Mouse (Mus musculus) layer of hippocampus, adult 9-10 months (tissue): ENCODE measurements around the gene Cdh5.
"Not testable (repeated sequence)": the region's sequence is repeated elsewhere in the genome, so short reads cannot be mapped to it uniquely, and the experiment has no call there.

Experiments
- DNase-seq: peaks from one replicate; pipeline ENCODE4 v3.0.0; 2022; ENCODE audit warnings: low spot score

The Cdh5 gene

DNA sequence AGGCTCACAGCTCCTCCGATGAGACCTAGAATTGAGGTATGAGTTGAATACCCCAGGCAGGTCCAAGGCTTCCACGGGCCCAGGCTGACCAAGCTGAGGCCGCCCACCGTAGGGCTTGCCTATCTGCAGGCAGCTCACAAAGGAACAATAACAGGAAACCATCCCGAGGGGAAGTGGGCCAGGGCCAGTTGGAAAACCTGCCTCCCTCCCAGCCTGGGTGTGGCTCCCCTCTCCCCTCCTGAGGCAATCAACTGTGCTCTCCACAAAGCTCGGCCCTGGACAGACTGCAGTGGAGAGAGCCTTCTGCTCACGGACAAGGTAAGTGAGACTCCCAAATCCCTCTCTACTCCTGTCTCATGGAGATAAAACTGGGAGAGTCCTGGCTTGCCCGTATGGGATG lies at the start of gene Cdh5:
Cdh5 (plus strand) TSS at position 211 of the 400 bp plus-strand sequence.
- no peak for DNase-seq

DNA sequence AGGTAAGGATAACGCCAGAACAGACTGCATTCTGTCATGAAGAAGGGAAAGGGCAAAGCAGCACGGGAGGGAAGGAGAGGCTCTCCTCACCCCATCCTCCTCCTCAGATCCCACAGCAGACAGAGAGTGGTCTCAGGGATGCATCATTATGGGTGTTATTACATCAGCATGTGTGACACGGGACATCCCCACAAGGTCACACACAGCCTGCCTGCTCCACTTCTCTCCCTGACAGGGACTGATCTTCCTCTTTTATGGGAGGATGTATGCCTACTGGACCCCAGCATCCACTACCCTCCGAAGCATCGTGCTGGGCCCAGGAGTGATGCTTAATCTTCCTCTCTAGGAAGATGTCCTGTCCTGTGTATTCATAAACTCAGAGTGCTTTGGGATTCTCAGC lies 41.5 kb upstream of the Cdh5 start:
- DNase-seq, result no peak

DNA sequence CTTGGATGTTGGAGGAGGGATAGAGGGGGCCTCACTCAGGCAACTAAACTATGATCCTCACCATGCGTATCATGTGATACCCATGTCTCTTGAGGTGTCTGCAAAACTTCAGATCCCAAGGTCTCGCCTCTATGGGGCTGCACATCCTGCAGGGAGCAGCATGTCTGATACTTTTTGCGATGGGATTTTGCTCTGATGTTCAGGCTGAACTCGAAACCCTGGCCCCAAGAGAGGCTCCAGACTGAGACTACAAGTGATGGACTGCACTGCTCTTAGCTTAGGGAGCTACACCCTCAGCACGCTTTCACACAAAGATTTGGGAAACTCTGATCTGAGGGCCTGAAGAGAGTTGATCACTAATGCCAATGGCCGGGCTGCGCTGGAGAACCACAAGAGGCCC lies 41.0 kb upstream of the Cdh5 start:
- no peak for DNase-seq

DNA sequence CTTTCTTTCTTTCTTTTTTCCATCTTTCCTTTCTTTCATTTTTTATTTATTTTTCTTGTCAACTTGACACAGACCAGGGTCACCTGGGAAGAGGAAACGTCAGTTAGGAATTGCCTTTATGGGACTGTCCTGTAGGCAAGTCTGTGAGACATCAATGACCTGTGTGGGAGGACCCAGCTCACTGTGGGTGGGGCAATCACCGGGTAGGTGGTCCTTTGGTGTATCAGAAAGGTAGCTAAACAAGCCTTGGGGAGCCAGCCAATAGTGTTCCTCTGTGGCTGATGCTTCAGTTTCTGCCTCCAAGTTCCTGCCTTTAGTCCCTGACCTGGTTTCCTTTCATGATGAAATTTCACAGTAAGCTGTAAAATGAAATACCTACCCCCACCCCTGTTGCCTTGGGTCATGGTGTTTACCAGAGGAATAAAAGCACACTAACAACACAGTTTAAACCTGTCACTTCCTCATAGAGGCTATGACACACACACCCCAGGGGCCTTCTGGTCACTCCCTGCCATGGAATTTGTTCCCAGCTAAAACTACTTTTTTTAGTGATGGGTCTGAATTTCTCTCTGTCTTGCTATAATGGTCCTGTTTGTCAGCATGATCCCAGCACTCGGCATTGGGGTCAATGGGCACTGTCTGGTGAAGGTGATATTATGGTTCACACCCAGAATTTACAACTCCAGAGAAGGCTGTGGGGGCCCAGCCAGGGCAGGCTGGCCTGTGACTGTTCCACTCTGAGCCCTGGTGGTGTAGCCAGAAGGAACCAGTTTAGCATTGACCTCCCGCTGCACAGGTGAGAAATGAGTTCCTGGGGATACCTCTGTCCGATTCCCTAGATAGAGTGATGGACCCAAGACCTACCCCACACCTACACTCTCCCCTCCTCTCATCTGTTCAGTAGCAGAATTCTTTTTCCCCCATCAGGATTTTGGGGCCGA lies 40.1 kb upstream of the Cdh5 start:
- no peak for DNase-seq

DNA sequence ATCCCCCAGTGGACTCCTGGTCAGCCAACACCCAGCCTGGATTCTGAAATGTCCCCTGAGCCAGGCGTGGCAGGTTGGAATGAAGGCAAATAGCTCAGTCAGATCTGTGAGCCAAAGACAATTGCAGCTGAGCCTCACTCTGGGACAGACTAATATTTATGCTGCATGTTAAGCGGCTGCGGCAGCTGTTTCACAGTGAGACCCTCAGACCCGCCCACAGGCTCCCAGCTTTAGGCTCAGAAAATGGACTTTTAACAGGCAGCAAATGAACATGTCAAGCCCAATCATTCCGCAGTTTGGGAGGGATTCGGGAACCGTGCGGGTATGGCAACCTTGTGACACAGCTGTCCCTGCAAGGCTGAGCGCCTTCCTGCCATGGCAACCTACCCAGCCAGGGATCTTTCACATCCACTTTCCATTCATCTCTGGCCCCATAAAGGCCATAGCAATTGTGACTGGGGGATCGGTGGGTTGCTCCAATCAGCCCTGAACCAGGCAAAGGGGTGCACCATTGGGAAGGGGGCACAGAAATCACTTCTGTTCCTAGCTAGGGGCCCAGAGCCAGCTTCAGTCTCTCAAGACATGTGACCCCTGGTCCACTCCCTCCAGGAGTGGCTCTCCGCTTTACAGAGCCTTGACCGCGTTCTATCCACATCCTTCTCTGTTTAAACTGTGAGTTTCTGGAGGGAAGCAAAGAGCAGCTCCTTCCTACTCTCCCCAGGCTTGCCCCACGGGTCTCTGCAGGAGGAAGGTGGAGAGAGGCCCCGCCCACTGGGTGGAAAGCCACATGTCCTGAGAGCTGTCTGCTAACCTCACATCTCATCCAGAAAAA lies 39.2 kb upstream of the Cdh5 start:
- no peak for DNase-seq

DNA sequence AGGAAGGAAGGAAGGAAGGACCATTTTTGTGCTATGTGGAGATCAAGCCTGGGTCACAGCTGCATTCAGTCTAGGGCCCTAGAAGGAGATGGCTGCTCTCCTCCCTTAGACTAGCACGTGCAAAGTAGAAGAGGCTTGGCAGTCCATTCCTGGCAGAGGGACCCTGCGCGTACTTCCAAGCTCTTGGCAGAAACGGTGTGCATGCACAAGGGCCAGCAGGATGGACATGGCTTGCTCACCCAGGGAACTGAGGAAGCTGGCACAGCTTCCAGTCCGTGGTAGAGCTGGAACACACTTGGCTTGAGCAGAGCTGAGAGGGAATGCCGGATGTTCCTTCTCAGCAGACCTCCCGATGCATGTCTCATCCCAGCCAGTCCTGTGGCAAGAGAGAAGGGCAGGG lies 36.2 kb upstream of the Cdh5 start:
- no peak for DNase-seq

DNA sequence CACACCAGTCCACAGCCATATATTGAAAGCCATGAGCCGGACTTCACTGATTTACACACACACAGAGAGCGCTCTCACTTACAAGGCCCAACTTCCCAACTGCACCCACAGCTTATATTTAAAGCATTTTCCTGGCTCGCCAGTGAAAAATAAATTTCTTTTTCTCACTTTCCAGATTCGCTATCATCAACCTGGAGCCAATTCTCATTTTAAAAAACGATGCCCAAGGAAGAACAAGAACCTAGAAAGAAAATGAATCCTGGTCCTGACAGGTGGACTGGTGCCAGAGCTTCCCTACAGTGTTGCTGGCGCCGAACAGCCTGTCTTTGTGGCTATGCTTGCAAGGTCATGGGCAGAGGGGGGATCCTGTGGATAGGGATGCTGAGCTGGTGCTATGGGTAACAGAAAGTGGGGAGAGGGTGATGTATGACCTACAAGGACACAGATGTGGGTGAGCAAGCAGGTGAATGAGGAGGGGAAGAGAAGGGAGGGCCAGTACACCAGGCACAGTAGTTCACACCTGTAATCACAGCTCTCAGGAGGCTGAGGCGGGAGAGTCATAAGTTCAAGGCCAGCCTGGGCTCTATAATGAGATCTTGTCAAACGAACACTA lies 35.4 kb upstream of the Cdh5 start:
- DNase-seq, result no peak

DNA sequence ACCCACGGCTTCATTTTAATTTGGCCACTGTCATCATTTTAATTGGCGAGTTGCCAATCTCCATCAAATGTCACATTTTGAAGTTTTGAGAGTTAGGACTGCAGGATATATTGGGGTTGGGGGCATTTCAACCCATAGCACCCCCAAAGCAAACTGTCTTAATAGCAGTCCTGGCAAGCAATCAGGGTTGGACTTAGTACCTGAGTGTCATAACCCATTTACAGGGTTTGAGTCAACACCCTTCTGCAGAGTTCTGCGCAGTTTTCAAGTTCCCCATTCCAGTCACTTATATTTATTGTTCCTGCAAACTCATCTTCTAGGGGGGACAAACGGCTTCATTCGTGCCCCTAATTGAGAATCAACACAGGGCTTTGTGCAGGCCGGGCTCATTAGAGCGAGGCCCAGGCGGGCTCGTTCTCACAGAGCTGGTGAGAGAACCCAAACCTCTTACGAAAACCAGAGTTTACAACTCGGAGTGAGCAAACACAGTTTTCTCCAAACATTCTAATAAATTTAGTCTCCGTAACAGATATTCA lies 34.0 kb upstream of the Cdh5 start:
- DNase-seq, result no peak

DNA sequence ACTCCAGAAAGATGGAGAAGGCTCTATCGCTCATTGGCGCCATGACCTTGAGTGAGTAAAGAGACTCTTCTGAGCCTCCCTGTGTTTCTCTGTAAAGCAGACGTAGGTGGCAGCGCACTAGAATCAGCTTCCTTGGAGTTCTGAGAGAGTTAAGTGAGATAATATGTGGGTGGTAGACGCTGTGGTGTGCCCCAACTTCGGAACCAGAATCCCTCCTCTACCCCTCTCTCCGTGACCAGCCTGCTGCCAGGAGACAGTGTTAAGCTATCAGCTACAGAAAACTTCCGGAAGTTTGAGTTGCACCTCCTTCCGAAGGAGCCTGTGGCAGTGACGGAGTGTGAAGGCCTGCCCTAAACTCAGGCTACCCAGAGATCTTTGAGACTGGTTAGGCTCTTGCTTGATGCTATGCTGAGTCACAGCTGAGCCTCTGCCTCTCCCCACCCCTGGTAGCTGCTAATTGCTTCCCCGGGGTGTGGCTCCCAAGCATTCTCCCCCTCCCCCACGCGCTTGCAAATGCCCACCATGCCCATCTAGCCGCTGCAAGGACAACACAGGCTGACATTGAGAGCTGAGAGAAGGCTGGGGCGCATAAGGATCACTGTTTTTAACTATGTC lies 32.9 kb upstream of the Cdh5 start:
- no peak for DNase-seq

DNA sequence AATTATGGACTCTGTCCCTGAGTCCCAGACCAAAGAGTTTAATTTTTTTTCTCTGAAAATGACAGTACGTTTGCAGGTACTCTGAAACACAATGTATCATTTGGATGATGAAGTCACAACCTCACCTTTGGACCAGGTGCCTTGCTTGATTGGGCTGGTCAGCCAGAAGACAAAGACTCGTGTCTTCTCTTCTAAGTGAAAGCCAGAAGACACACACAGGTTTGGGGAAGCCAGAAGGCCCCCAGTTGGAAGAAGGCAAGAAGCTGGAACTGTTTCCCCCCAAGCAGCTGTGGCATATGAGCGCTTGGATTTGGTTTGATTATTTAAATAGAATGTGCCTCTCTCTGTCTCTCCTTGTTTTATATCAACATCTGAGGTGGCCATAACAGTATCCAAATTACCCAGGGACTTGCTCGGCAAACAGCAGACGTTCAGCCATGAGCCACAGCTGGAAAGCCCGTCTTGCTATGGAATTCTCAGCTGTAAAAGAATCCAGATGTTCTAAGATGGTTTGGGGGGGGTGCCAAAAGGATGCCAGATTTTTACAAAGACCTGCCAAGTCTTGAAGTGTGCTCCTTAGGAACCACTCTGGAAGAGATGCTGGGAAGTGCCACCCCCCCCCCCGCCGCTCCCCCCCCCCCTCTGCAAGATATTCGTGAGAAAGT lies 31.1 kb upstream of the Cdh5 start:
- DNase-seq, result not testable (repeated sequence)

DNA sequence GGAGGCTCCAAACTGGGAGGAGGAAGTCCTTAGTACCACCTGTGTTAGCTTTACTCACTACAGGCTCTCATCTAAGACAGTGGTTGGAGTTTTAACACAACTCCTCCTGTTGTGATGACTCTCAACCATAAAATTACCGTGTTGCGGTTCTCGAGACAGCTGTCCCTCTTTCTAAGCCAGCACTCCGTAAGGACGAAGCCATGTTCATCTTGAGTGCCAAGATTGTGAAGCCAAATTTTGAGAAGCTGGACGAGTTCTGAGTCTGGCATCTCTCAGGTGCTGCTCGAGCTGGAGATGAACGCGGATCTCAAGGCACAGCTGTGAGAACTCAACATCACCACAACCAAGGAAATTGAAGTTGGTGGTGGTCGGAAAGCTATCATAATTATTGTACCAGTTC lies 30.5 kb upstream of the Cdh5 start:
- no peak for DNase-seq

DNA sequence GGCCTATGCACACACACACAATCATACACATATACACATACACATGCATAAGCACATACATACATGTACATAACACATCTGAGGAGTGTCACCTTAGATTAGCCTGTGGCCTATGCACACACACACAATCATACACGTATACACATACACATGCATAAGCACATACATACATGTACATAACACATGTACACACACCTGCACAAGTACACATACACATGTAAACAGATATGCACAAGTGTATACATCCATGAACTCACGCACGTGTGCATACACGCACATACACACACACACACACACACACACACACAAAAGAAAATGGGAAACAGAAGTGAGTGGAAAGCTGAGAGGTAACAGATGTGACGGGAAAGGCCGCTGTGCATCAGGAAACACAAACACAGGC lies 26.3 kb upstream of the Cdh5 start:
- no peak for DNase-seq

DNA sequence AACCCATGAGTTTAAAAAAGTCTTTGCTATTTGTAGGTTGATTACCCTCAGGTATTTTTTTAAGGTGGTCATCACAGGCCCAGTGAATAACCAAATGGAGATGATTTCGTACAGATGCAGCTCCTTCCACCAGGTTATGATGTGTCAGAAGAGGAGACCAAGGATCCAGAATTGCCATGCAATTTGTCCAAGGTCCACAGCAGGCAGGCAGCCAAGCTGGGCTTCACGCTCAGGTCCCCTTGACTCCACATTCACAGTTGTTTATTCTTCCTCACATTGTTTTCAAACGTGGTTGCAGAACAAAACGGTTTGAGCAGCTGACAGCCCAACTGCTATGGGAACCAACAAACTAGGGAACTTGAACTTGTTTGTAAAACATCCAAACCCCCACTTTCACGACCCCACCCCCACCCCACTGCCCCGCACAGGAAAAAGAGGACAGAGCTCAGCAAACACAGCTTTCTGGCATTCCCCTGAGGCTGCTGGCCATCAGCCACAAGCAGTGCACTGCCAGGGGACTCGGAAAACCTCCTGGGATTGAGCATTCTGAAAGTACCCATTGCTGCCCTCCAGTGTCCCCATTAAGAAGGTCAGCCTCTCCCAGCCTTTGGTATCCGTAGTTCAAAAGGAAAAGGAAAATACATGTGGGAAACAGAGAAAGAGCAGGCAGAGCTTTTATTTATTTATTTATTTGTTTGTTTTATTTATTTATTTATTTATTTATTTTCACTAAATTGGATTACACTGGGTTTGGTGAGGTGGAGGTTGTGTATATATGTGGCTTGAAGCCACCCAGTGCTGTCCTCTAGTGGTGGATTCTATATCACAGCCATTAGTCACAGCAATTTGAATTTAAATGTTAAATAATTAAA lies 24.6 kb upstream of the Cdh5 start:
- peak; percentile 42 for DNase-seq

DNA sequence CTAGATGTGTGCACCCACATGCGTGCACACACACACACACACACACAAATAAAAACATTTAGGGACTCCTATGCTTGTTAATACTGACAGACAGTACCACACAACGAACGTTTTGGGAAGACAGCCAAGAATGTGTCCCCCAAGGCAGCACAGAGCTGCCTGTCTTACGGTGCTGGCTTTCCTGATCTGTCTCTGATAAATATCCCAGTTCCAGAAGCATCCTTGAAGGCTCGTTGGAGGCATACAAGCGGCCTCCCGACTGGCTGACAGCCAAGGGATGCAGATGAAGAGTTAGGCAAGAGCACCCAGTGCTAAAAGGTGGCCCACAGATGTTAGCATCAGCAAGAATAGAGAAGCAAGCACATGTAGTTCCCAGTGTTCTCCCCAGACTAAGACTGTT lies 23.3 kb upstream of the Cdh5 start:
- DNase-seq, result no peak

DNA sequence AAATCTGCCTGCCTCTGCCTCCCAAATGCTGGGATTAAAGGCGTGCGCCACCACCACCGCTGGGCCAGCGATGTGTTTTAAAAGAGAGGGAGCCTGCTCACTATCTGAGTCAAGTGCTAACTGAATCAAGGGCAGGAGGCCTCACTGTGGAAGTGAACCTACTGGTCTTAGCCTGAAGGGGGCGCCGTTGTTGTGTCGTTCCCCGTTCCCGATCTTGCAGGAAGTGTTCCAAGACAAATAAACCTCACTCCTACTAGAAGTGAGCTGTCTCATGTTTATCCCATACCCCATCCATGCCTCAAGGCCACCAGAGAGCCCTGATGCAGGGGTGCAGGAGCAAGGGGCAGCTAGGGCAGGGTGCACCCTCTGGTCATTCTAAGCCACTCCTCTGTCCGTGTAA lies 16.1 kb upstream of the Cdh5 start:
- DNase-seq, result no peak

DNA sequence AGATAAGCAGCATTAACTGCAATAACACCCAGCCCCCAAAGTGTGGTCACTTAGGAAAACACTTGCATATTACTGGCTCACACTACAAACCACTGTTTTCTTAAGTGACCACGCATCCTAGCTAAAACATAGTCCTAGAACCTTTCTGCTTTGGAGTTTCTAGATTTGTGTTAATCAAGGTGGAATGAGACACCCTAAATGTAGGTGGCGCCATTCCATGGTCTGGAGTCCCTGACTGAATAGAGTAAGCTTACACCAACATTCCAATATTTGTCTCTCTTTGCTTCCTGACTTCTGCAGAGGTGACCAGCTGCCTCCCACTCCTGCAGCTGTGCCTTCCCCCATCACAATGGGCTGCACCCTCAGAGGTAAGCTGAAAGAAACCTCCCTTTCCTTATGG lies 14.8 kb upstream of the Cdh5 start:
- no peak for DNase-seq

DNA sequence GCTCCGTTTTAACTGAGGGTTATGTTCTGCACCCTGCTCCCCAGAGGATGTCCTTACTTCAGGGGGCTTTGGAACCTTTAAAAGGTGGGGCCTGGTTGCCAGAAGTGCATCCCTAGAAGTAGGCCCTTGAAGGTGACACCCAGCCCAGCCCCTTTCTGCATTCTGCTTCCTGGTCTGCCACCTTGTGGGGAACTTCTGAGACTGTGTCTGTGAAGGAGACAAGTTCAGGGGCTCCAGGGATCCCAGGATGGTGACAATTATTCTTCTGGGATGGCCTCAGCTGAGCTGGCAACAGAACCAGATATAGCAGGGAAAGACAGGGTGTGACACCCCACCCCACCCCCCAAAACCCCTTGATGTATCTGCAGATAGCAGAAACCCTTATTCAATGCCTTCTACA lies 14.3 kb upstream of the Cdh5 start:
- no peak for DNase-seq

DNA sequence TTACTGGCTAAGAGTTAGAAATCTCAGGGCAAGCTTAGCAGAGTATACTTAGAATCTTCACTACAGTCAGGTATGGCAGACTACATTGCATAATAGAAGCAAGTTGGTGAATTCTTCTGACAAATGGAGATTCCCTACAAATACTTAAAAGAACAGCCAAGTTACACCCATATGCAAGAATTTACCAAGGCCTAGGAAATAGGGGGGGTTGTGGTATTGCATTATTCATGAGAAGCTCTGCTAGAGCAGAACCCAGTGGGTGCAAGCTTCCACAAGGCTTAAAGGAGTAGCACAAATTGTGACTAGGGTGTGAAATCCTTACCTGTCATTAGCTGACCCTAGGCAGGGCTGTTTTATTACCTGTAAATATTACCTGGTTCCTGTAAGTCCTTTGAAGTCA lies 13.5 kb upstream of the Cdh5 start:
- DNase-seq, result not testable (repeated sequence)

DNA sequence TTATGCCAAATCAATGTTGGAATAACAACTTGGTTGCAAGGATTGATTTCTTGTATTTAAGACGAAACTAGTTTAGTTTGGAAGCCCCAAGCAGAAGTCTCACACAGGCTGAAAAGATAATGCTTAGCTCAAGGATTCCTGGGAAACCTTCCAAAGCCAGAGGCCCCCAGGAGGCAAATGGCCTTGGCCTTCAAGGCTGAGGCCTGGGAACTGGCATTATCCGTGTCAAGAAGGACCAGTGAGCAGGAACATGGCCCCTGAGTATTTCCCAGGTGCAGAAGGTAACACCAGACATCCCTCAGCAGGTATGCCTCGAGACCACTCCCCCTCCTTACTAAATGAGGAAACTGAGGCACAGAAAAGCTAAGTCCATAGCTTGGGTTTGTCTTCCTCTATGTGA lies 12.5 kb upstream of the Cdh5 start:
- no peak for DNase-seq
